8 mouse cellular contexts compared by ENCODE assay signal in the genomic region with DNA sequence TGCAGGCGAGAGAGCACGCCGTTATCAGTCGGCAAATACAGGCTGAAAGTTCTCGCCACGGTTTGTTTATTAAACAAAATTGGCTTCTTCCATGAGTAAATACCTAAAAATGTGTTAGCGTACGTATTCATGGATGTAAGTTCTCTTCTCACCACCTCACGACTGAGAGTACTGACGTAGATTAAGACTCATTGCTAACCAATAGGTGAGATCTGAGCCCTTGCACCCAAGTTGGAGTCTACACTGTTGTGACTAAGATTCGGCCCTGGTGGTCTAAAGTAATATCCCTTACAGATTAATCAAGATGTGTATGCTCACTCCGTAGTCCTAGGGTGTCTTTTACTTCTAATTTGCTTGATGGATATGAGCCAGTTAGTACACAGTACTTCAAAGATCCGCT. TPM values are rescaled to one million over a fixed set of nuclear protein-coding genes. Genes with fewer than 3 reads are reported as not detected.
DNase-seq lines count a peak whose midpoint lies in the region; ATAC-seq and TF ChIP-seq lines count a peak whose summit lies in the region.

No protein-coding gene starts in this region.

- WGBS in lung, embryonic 16.5 days, result 3% methylated on average over 13 of the region's 13 CpGs
- 16% methylated on average over 13 of the region's 13 CpGs for WGBS in forebrain, embryonic 13.5 days
- 1% methylated on average over 13 of the region's 13 CpGs for WGBS in liver, adult 2 months

- peaks cover 5% of the 10 kb centered on the region; the same call in 1 of the 2 replicates for H3K4me1 ChIP-seq in lung, embryonic 16.5 days (replicated peaks; ENCODE audit: control insufficient read depth, insufficient read depth, low read length)
- H3K4me1 ChIP-seq in forebrain, embryonic 13.5 days, result peaks cover 11% of the 10 kb centered on the region
- peaks cover 7% of the 10 kb centered on the region; the same call in 1 of the 2 replicates for H3K4me1 ChIP-seq in liver, adult 2 months (ENCODE audit: control insufficient read depth, insufficient read depth, low read length)

- 0 out of 2 replicates have a peak, but pooled peaks cover 4% of the 10 kb centered on the region for H3K79me2 ChIP-seq in liver, adult 2 months (ENCODE audit: control insufficient read depth, insufficient read depth, low read length)

- H3K9me3 ChIP-seq in lung, embryonic 16.5 days (ENCODE audit: control insufficient read depth, low read length), result no peaks in the 10 kb centered on the region
- no peaks in the 10 kb centered on the region for H3K9me3 ChIP-seq in forebrain, embryonic 13.5 days (replicated peaks)

- H3K27me3 ChIP-seq in lung, embryonic 16.5 days (ENCODE audit: control insufficient read depth, insufficient read depth, low read depth, low read length), result no peaks in the 10 kb centered on the region
- H3K27me3 ChIP-seq in forebrain, embryonic 13.5 days, result no peaks in the 10 kb centered on the region
- H3K27me3 ChIP-seq in liver, adult 2 months (ENCODE audit: control insufficient read depth, insufficient read depth, low read length), result no peaks in the 10 kb centered on the region

- peak overlapping the region; percentile 94 for H3K9ac ChIP-seq in lung, embryonic 16.5 days (ENCODE audit: low read length)
- peak overlapping the region; percentile 90 for H3K9ac ChIP-seq in forebrain, embryonic 13.5 days
- peak overlapping the region; percentile 80 for H3K9ac ChIP-seq in liver, adult 2 months (ENCODE audit: low read depth, low read length)

- DNase-seq in lung, postnatal 10 days, result no peak
- peak; percentile 52 for DNase-seq in ZHBTc4 (ENCODE audit: low read depth, low spot score)
- DNase-seq in liver, adult 2 months (ENCODE audit: extremely low read depth, low read depth, low spot score), result peak; percentile 60
- no peak for DNase-seq in gastrocnemius, postnatal 36 days
- DNase-seq in right cerebral cortex, postnatal 25 days, result no peak

- no peak for ATAC-seq in lung, embryonic 16.5 days (ENCODE audit: low read depth)
- ATAC-seq in forebrain, embryonic 13.5 days, result peak; percentile 17; the same call in 1 of the 2 replicates
- ATAC-seq in neutrophil, adult 5-6 weeks (ENCODE audit: extremely low read depth, insufficient number of reproducible peaks, low FRiP score, poor library complexity, severe bottlenecking), result peak; percentile 21; the same call in 1 of the 2 replicates

- peak overlapping the region; percentile 85 for H3K4me3 ChIP-seq in lung, embryonic 16.5 days (ENCODE audit: low read length)
- H3K4me3 ChIP-seq in forebrain, embryonic 13.5 days, result peak overlapping the region; percentile 71
- H3K4me3 ChIP-seq in liver, adult 2 months (ENCODE audit: insufficient read depth, low read depth, low read length), result peak overlapping the region; percentile 91

- TF ChIP-seq CTCF in liver, adult 2 months (IDR thresholded peaks at IDR 0.05; ENCODE audit: low read depth, low read length), result no peak

- H3K4me2 ChIP-seq in lung, embryonic 16.5 days (ENCODE audit: low read depth, low read length), result peak overlapping the region; percentile 81
- H3K4me2 ChIP-seq in forebrain, embryonic 13.5 days, result peak overlapping the region; percentile 75

- peaks cover 2% of the 10 kb centered on the region; the same call in 1 of the 2 replicates for H3K36me3 ChIP-seq in lung, embryonic 16.5 days (ENCODE audit: control insufficient read depth, insufficient read depth, low read length)
- H3K36me3 ChIP-seq in forebrain, embryonic 13.5 days (ENCODE audit: poor library complexity, severe bottlenecking), result peaks cover 8% of the 10 kb centered on the region; the same call in 1 of the 2 replicates
- H3K36me3 ChIP-seq in liver, adult 2 months (ENCODE audit: control insufficient read depth, insufficient read depth, low read length), result peaks cover 6% of the 10 kb centered on the region; the same call in 1 of the 2 replicates

- H3K27ac ChIP-seq in lung, embryonic 16.5 days (ENCODE audit: low read length), result peak overlapping the region; percentile 100
- peak overlapping the region; percentile 99 for H3K27ac ChIP-seq in forebrain, embryonic 13.5 days
- H3K27ac ChIP-seq in liver, adult 2 months (replicated peaks; ENCODE audit: insufficient read depth, low read depth, low read length), result peak overlapping the region; percentile 76

- no peak for TF ChIP-seq POLR2A in liver, adult 2 months (IDR thresholded peaks at IDR 0.05; ENCODE audit: extremely low read depth, insufficient read depth, low read length)

- intact Hi-C loops in gastrocnemius, postnatal 36 days (cut with DNase I), result no loop called here

RNA-seq across cellular contexts. Expression of a gene that starts 0.6 kb away (rescaled TPM):
- polyA plus RNA-seq in lung, embryonic 16.5 days (2015; fragmentation: Nextera tagmentation; extraction: Ambion mirVana), result 35.4 and 37.3 TPM in 2 replicates
- polyA plus RNA-seq in forebrain, embryonic 13.5 days (2015; fragmentation: Nextera tagmentation; extraction: Ambion mirVana), result 50.7 and 54.5 TPM in 2 replicates
- total RNA-seq in liver, adult 2 months (2014; rRNA removed), result 13.9 and 18.3 TPM in 2 replicates
- polyA plus RNA-seq in liver, adult 2 months (2012; rRNA removed), result 2.9 and 4.9 TPM in 2 replicates
- total RNA-seq in neutrophil, adult 5-6 weeks (2017), result 77.6 and 90.2 TPM in 2 replicates
- 1 to 10 TPM; 6.0 to 7.0 TPM for total RNA-seq in gastrocnemius, postnatal 36 days (2021)

RNA-seq across cellular contexts. Expression of a gene that starts 24.1 kb away (rescaled TPM):
- polyA plus RNA-seq in lung, embryonic 16.5 days (2015; fragmentation: Nextera tagmentation; extraction: Ambion mirVana), result 0.74 and 1.6 TPM in 2 replicates
- 5.0 and 5.7 TPM in 2 replicates for polyA plus RNA-seq in forebrain, embryonic 13.5 days (2015; fragmentation: Nextera tagmentation; extraction: Ambion mirVana)
- total RNA-seq in liver, adult 2 months (2014; rRNA removed), result 312 and 348 TPM in 2 replicates
- polyA plus RNA-seq in liver, adult 2 months (2012; rRNA removed), result 41.5 and 71.9 TPM in 2 replicates
- total RNA-seq in neutrophil, adult 5-6 weeks (2017), result 2.7 TPM in 1 of 2 replicates, not detected in the other
- 1 to 10 TPM; 5.3 to 6.9 TPM for total RNA-seq in gastrocnemius, postnatal 36 days (2021)

Comparison
In these comparisons a context has a peak if more than half of its experiments do, and no peak if none do; other contexts are left out.
1. DNase-seq: peak in ZHBTc4 (single experiment) and liver, adult 2 months (single experiment); none in lung, postnatal 10 days (single experiment), gastrocnemius, postnatal 36 days (0 of 2) and right cerebral cortex, postnatal 25 days (single experiment).
2. RNA of a gene that starts 24.1 kb away (total RNA-seq): 312 to 348 TPM in liver, adult 2 months; 5.3 to 6.9 TPM in gastrocnemius, postnatal 36 days and 2.7 TPM in neutrophil, adult 5-6 weeks; every median in the first group is over 10 times any median in the second.
3. Peak in every context shown above with its lines, with median percentiles within 50 percentile points of each other: H3K27ac ChIP-seq, H3K4me3 ChIP-seq and H3K9ac ChIP-seq.